Mouse (Mus musculus): ENCODE data around the gene Hmga1. TPM values are rescaled to one million over a fixed set of nuclear protein-coding genes. Genes with fewer than 3 reads are reported as not detected.

Gene Hmga1
- polyA plus RNA-seq, 1 experiment from 2014 or later: 194 TPM

- Histone ChIP-seq H3K9me3 (replicated peaks) (no peaks in the 10 kb centered on the region), H3K27ac (ENCODE audit: poor library complexity, severe bottlenecking) (no peak overlapping the region), H3K36me3 (no peaks in the 10 kb centered on the region), H3K4me3 (peak overlapping the region; percentile 69), H3K27me3 (replicated peaks) (peaks cover 98% of the 10 kb centered on the region), H3K4me1 (replicated peaks) (peaks cover 24% of the 10 kb centered on the region), H3K4me2 (peak overlapping the region; percentile 100), H3K9ac (peak overlapping the region; percentile 69)
- 2% methylated on average over 40 of the region's 66 CpGs for WGBS
- no peak for ATAC-seq (ENCODE audit: insufficient number of reproducible peaks, low FRiP score)
These were observed 42.9 kb upstream of the Hmga1 start for GRCm38 (mm10) chr17:27513279-27513915.

- Histone ChIP-seq H3K27ac (ENCODE audit: poor library complexity, severe bottlenecking) (no peak overlapping the region), H3K4me1 (replicated peaks) (peaks cover 24% of the 10 kb centered on the region), H3K27me3 (replicated peaks) (peaks cover 98% of the 10 kb centered on the region), H3K9me3 (replicated peaks) (no peaks in the 10 kb centered on the region), H3K4me2 (peak overlapping the region; percentile 100), H3K4me3 (peak overlapping the region; percentile 69), H3K9ac (no peak overlapping the region), H3K36me3 (no peaks in the 10 kb centered on the region)
- ATAC-seq (ENCODE audit: insufficient number of reproducible peaks, low FRiP score): no peak
- 33% methylated on average over 27 of the region's 27 CpGs for WGBS
These were observed 42.2 kb upstream of the Hmga1 start for GRCm38 (mm10) chr17:27513916-27514762.

- ATAC-seq (ENCODE audit: insufficient number of reproducible peaks, low FRiP score): no peak
- no peaks in the 10 kb centered on the region for H3K9me3 ChIP-seq (replicated peaks)
- no peaks in the 10 kb centered on the region for H3K36me3 ChIP-seq
- H3K27ac ChIP-seq (ENCODE audit: poor library complexity, severe bottlenecking): no peak overlapping the region
- peaks cover 8% of the 10 kb centered on the region for H3K4me1 ChIP-seq (replicated peaks)
- H3K27me3 ChIP-seq (replicated peaks): peaks cover 98% of the 10 kb centered on the region
- H3K4me3 ChIP-seq: no peak overlapping the region
- no peak overlapping the region for H3K4me2 ChIP-seq
- 27% methylated on average over 9 of the region's 9 CpGs for WGBS
- no peak overlapping the region for H3K9ac ChIP-seq
These were observed 38.0 kb upstream of the Hmga1 start for GRCm38 (mm10) chr17:27518296-27518695.

- Histone ChIP-seq H3K27ac (ENCODE audit: poor library complexity, severe bottlenecking) (no peak overlapping the region), H3K4me3 (no peak overlapping the region), H3K4me1 (replicated peaks) (0 out of 2 replicates have a peak, but pooled peaks cover 1% of the 10 kb centered on the region), H3K4me2 (no peak overlapping the region), H3K9me3 (replicated peaks) (no peaks in the 10 kb centered on the region), H3K27me3 (replicated peaks) (peaks cover 94% of the 10 kb centered on the region), H3K36me3 (no peaks in the 10 kb centered on the region), H3K9ac (no peak overlapping the region)
- no peak for ATAC-seq (ENCODE audit: insufficient number of reproducible peaks, low FRiP score)
- 42% methylated on average over 15 of the region's 15 CpGs for WGBS
These were observed 37.3 kb upstream of the Hmga1 start for GRCm38 (mm10) chr17:27518700-27519595.

GRCm38 (mm10) chr17:27520557-27520956 is 35.7 kb upstream of the Hmga1 start:
- Histone ChIP-seq H3K27me3 (replicated peaks) (peaks cover 78% of the 10 kb centered on the region), H3K4me1 (replicated peaks) (no peaks in the 10 kb centered on the region), H3K4me3 (no peak overlapping the region), H3K4me2 (no peak overlapping the region), H3K27ac (ENCODE audit: poor library complexity, severe bottlenecking) (no peak overlapping the region), H3K36me3 (no peaks in the 10 kb centered on the region), H3K9me3 (replicated peaks) (peaks cover 3% of the 10 kb centered on the region), H3K9ac (no peak overlapping the region)
- 0 out of 2 replicates have a peak, but pooled peaks have one; percentile 19 for ATAC-seq (ENCODE audit: insufficient number of reproducible peaks, low FRiP score)
- WGBS: under 1% methylated on average over 27 of the region's 27 CpGs

GRCm38 (mm10) chr17:27521303-27521702 is 35.0 kb upstream of the Hmga1 start, which contains the start of gene Grm4:
TSS of gene Grm4 (minus strand) at chr17:27521403.
- no peak for ATAC-seq (ENCODE audit: insufficient number of reproducible peaks, low FRiP score)
- no peak within 1 kb of the TSS for H3K4me2 ChIP-seq
- H3K4me1 ChIP-seq (replicated peaks): no peaks in the 10 kb centered on the region
- H3K4me3 ChIP-seq: no peak within 1 kb of the TSS
- no peak within 1 kb of the TSS for H3K27ac ChIP-seq (ENCODE audit: poor library complexity, severe bottlenecking)
- H3K36me3 ChIP-seq: no peaks in the 10 kb centered on the region
- peaks cover 3% of the 10 kb centered on the region for H3K9me3 ChIP-seq (replicated peaks)
- no peak within 1 kb of the TSS for H3K9ac ChIP-seq
- H3K27me3 ChIP-seq (replicated peaks): peaks cover 71% of the 10 kb centered on the region
- 65% methylated on average over 5 of the region's 5 CpGs for WGBS

- Histone ChIP-seq H3K4me3 (no peak overlapping the region), H3K27me3 (replicated peaks) (peaks cover 53% of the 10 kb centered on the region), H3K9ac (no peak overlapping the region), H3K9me3 (replicated peaks) (peaks cover 3% of the 10 kb centered on the region), H3K36me3 (no peaks in the 10 kb centered on the region), H3K4me1 (replicated peaks) (no peaks in the 10 kb centered on the region), H3K4me2 (no peak overlapping the region), H3K27ac (ENCODE audit: poor library complexity, severe bottlenecking) (no peak overlapping the region)
- ATAC-seq (ENCODE audit: insufficient number of reproducible peaks, low FRiP score): no peak
- WGBS: 54% methylated on average over 7 of the region's 7 CpGs
These were observed 33.2 kb upstream of the Hmga1 start for GRCm38 (mm10) chr17:27523121-27523520.

GRCm38 (mm10) chr17:27527188-27527587 is 29.1 kb upstream of the Hmga1 start:
- peaks cover 13% of the 10 kb centered on the region for H3K27me3 ChIP-seq (replicated peaks)
- 69% methylated on average over 6 of the region's 6 CpGs for WGBS

GRCm38 (mm10) chr17:27528030-27528429 is 28.3 kb upstream of the Hmga1 start:
- 50% methylated on average over 8 of the region's 8 CpGs for WGBS
- H3K9me3 ChIP-seq (replicated peaks): peaks cover 3% of the 10 kb centered on the region
- H3K4me2 ChIP-seq: no peak overlapping the region
- no peak for ATAC-seq (ENCODE audit: insufficient number of reproducible peaks, low FRiP score)
- no peak overlapping the region for H3K27ac ChIP-seq (ENCODE audit: poor library complexity, severe bottlenecking)
- peaks cover 5% of the 10 kb centered on the region; the same call in 1 of the 2 replicates for H3K27me3 ChIP-seq (replicated peaks)
- no peaks in the 10 kb centered on the region for H3K4me1 ChIP-seq (replicated peaks)
- no peak overlapping the region for H3K9ac ChIP-seq
- no peak overlapping the region for H3K4me3 ChIP-seq
- no peaks in the 10 kb centered on the region for H3K36me3 ChIP-seq

More at GRCm38 (mm10) chr17:27527188-27527587, 29.1 kb upstream of the Hmga1 start:
- Histone ChIP-seq H3K36me3 (no peaks in the 10 kb centered on the region), H3K4me1 (replicated peaks) (no peaks in the 10 kb centered on the region), H3K9ac (no peak overlapping the region), H3K4me3 (no peak overlapping the region), H3K9me3 (replicated peaks) (peaks cover 3% of the 10 kb centered on the region), H3K27ac (ENCODE audit: poor library complexity, severe bottlenecking) (no peak overlapping the region), H3K4me2 (no peak overlapping the region)
- no peak for ATAC-seq (ENCODE audit: insufficient number of reproducible peaks, low FRiP score)

- ATAC-seq (ENCODE audit: insufficient number of reproducible peaks, low FRiP score): no peak
- no peaks in the 10 kb centered on the region for H3K4me1 ChIP-seq (replicated peaks)
- H3K4me3 ChIP-seq: no peak overlapping the region
- no peak overlapping the region for H3K27ac ChIP-seq (ENCODE audit: poor library complexity, severe bottlenecking)
- no peak overlapping the region for H3K9ac ChIP-seq
- no peaks in the 10 kb centered on the region for H3K27me3 ChIP-seq (replicated peaks)
- WGBS: 74% methylated on average over 5 of the region's 5 CpGs
- no peaks in the 10 kb centered on the region for H3K36me3 ChIP-seq
- peaks cover 8% of the 10 kb centered on the region for H3K9me3 ChIP-seq (replicated peaks)
- no peak overlapping the region for H3K4me2 ChIP-seq
These were observed 27.5 kb upstream of the Hmga1 start for GRCm38 (mm10) chr17:27528767-27529166.

Measured in heart, embryonic 12.5 days (tissue).